Mouse (Mus musculus): ENCODE measurements at regions not wholly inside any gene's neighbourhood (a gene's known extent, or its start where the extent isn't known, plus 50 kb on each side); places are given as distances from the start of the nearest gene placed in this dataset.

- TF ChIP-seq CTCF (IDR thresholded peaks at IDR 0.05; ENCODE audit: extremely low read depth, insufficient read depth, low read length), result no peak
- no peak for TF ChIP-seq POLR2A (IDR thresholded peaks at IDR 0.05; ENCODE audit: extremely low read depth, insufficient read depth, low read length)
Measured at GRCm38 (mm10) chr1:184462481-184463124, 269.8 kb downstream of the Hlx start.

All from cortical plate, adult 2 months (tissue).